Mouse (Mus musculus): ENCODE data around the gene Cd6. TPM values are rescaled to one million over a fixed set of nuclear protein-coding genes. Genes with fewer than 3 reads are reported as not detected.

Gene Cd6
- polyA plus RNA-seq, 1 experiment = not detected

GRCm38 (mm10) chr19:10798576-10798975, 31.3 kb downstream of the Cd6 start:
- Histone ChIP-seq H3K27ac (ENCODE audit: insufficient read depth, low read depth, low read length) (no peak overlapping the region), H3K4me3 (ENCODE audit: insufficient read depth, low read depth, low read length) (no peak overlapping the region), H3K4me1 (ENCODE audit: control insufficient read depth, insufficient read depth, low read length) (peaks cover 8% of the 10 kb centered on the region)
- 75% methylated on average over 10 of the region's 10 CpGs for WGBS
- TF ChIP-seq CTCF (IDR thresholded peaks at IDR 0.05; ENCODE audit: insufficient read depth, low read depth, low read length) (no peak), POLR2A (IDR thresholded peaks at IDR 0.05; ENCODE audit: insufficient read depth, low read depth, low read length) (no peak)

- Histone ChIP-seq H3K4me3 (ENCODE audit: insufficient read depth, low read depth, low read length) (no peak overlapping the region), H3K27ac (ENCODE audit: insufficient read depth, low read depth, low read length) (no peak overlapping the region), H3K4me1 (ENCODE audit: control insufficient read depth, insufficient read depth, low read length) (no peaks in the 10 kb centered on the region)
- TF ChIP-seq POLR2A (IDR thresholded peaks at IDR 0.05; ENCODE audit: insufficient read depth, low read depth, low read length) = no peak
- no peak for TF ChIP-seq CTCF (IDR thresholded peaks at IDR 0.05; ENCODE audit: insufficient read depth, low read depth, low read length)
- 63% methylated on average over 1 of the region's 1 CpGs for WGBS
These were observed 34.9 kb downstream of the Cd6 start for GRCm38 (mm10) chr19:10794916-10795315.

GRCm38 (mm10) chr19:10793044-10793443, 36.8 kb downstream of the Cd6 start:
- Histone ChIP-seq H3K27ac (ENCODE audit: insufficient read depth, low read depth, low read length) (no peak overlapping the region), H3K4me3 (ENCODE audit: insufficient read depth, low read depth, low read length) (no peak overlapping the region), H3K4me1 (ENCODE audit: control insufficient read depth, insufficient read depth, low read length) (no peaks in the 10 kb centered on the region)
- TF ChIP-seq CTCF (IDR thresholded peaks at IDR 0.05; ENCODE audit: insufficient read depth, low read depth, low read length) (no peak), POLR2A (IDR thresholded peaks at IDR 0.05; ENCODE audit: insufficient read depth, low read depth, low read length) (no peak)
- 79% methylated on average over 3 of the region's 3 CpGs for WGBS

- TF ChIP-seq POLR2A (IDR thresholded peaks at IDR 0.05; ENCODE audit: insufficient read depth, low read depth, low read length) (no peak), CTCF (IDR thresholded peaks at IDR 0.05; ENCODE audit: insufficient read depth, low read depth, low read length) (no peak)
- no peak overlapping the region for H3K27ac ChIP-seq (ENCODE audit: insufficient read depth, low read depth, low read length)
- no peak overlapping the region for H3K4me3 ChIP-seq (ENCODE audit: insufficient read depth, low read depth, low read length)
- 75% methylated on average over 9 of the region's 9 CpGs for WGBS
- no peaks in the 10 kb centered on the region; the same call in 1 of the 2 replicates for H3K4me1 ChIP-seq (ENCODE audit: control insufficient read depth, insufficient read depth, low read length)
These were observed 39.5 kb downstream of the Cd6 start for GRCm38 (mm10) chr19:10790323-10790722.

- Histone ChIP-seq H3K4me1 (ENCODE audit: control insufficient read depth, insufficient read depth, low read length) (no peaks in the 10 kb centered on the region; the same call in 1 of the 2 replicates), H3K4me3 (ENCODE audit: insufficient read depth, low read depth, low read length) (no peak overlapping the region), H3K27ac (ENCODE audit: insufficient read depth, low read depth, low read length) (no peak overlapping the region)
- WGBS = 82% methylated on average over 9 of the region's 9 CpGs
- TF ChIP-seq POLR2A (IDR thresholded peaks at IDR 0.05; ENCODE audit: insufficient read depth, low read depth, low read length) = no peak
- no peak for TF ChIP-seq CTCF (IDR thresholded peaks at IDR 0.05; ENCODE audit: insufficient read depth, low read depth, low read length)
These were observed 41.6 kb downstream of the Cd6 start for GRCm38 (mm10) chr19:10788242-10788641.

- TF ChIP-seq POLR2A (IDR thresholded peaks at IDR 0.05; ENCODE audit: insufficient read depth, low read depth, low read length) = no peak
- no peak for TF ChIP-seq CTCF (IDR thresholded peaks at IDR 0.05; ENCODE audit: insufficient read depth, low read depth, low read length)
- H3K4me1 ChIP-seq (ENCODE audit: control insufficient read depth, insufficient read depth, low read length) = no peaks in the 10 kb centered on the region; the same call in 1 of the 2 replicates
- WGBS = 79% methylated on average over 4 of the region's 4 CpGs
- H3K27ac ChIP-seq (ENCODE audit: insufficient read depth, low read depth, low read length) = no peak overlapping the region
- no peak overlapping the region for H3K4me3 ChIP-seq (ENCODE audit: insufficient read depth, low read depth, low read length)
These were observed 42.5 kb downstream of the Cd6 start for GRCm38 (mm10) chr19:10787406-10787805.

GRCm38 (mm10) chr19:10786753-10787152, 43.1 kb downstream of the Cd6 start:
- TF ChIP-seq CTCF (IDR thresholded peaks at IDR 0.05; ENCODE audit: insufficient read depth, low read depth, low read length) (no peak), POLR2A (IDR thresholded peaks at IDR 0.05; ENCODE audit: insufficient read depth, low read depth, low read length) (no peak)
- H3K4me1 ChIP-seq (ENCODE audit: control insufficient read depth, insufficient read depth, low read length) = no peaks in the 10 kb centered on the region; the same call in 1 of the 2 replicates
- 73% methylated on average over 6 of the region's 6 CpGs for WGBS

GRCm38 (mm10) chr19:10784796-10785459, 44.9 kb downstream of the Cd6 start:
- Histone ChIP-seq H3K4me3 (ENCODE audit: insufficient read depth, low read depth, low read length) (no peak overlapping the region), H3K4me1 (ENCODE audit: control insufficient read depth, insufficient read depth, low read length) (no peaks in the 10 kb centered on the region; the same call in 1 of the 2 replicates), H3K27ac (ENCODE audit: insufficient read depth, low read depth, low read length) (no peak overlapping the region)
- TF ChIP-seq POLR2A (IDR thresholded peaks at IDR 0.05; ENCODE audit: insufficient read depth, low read depth, low read length) = no peak
- no peak for TF ChIP-seq CTCF (IDR thresholded peaks at IDR 0.05; ENCODE audit: insufficient read depth, low read depth, low read length)
- WGBS = 85% methylated on average over 10 of the region's 10 CpGs

More at GRCm38 (mm10) chr19:10786753-10787152, 43.1 kb downstream of the Cd6 start:
- no peak overlapping the region for H3K4me3 ChIP-seq (ENCODE audit: insufficient read depth, low read depth, low read length)
- H3K27ac ChIP-seq (ENCODE audit: insufficient read depth, low read depth, low read length) = no peak overlapping the region

GRCm38 (mm10) chr19:10784061-10784460, 45.8 kb downstream of the Cd6 start:
- no peak overlapping the region for H3K4me3 ChIP-seq (ENCODE audit: insufficient read depth, low read depth, low read length)
- no peaks in the 10 kb centered on the region; the same call in 1 of the 2 replicates for H3K4me1 ChIP-seq (ENCODE audit: control insufficient read depth, insufficient read depth, low read length)
- TF ChIP-seq CTCF (IDR thresholded peaks at IDR 0.05; ENCODE audit: insufficient read depth, low read depth, low read length) (no peak), POLR2A (IDR thresholded peaks at IDR 0.05; ENCODE audit: insufficient read depth, low read depth, low read length) (no peak)
- 46% methylated on average over 3 of the region's 3 CpGs for WGBS
- no peak overlapping the region for H3K27ac ChIP-seq (ENCODE audit: insufficient read depth, low read depth, low read length)
